Mouse (Mus musculus): ENCODE results near the gene Gpr34. TPM values are rescaled to one million over a fixed set of nuclear protein-coding genes. Genes with fewer than 3 reads are reported as not detected.

Gene Gpr34
- polyA plus RNA-seq, 1 experiment from 2014 or later = 2.1 TPM

DNA sequence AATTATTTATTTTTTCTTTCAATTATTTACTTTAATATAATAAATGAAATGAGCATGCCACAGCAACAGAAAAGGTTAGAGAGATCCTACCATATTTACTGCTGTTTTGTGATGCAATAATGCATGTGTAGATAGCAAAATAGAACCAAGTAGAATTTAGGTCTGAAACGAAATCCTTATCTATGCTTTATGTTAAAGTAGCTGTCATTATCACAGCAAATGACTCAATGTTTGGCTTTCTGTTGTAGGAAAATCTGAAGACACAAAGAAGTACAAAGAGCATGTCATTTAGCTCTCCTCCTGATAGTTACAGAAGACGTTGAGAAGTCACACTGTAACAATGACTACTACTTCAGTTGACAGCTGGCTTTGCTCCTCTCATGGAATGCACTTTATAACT lies 7.0 kb downstream of the Gpr34 start:
- 65% methylated on average over 2 of the region's 2 CpGs for WGBS
- Histone ChIP-seq H3K27me3 (no peaks in the 10 kb centered on the region), H3K9ac (no peak overlapping the region), H3K36me3 (no peaks in the 10 kb centered on the region), H3K4me3 (no peak overlapping the region), H3K27ac (no peak overlapping the region), H3K4me1 (no peaks in the 10 kb centered on the region), H3K9me3 (no peaks in the 10 kb centered on the region), H3K4me2 (replicated peaks) (no peak overlapping the region)
- ATAC-seq (ENCODE audit: low FRiP score, low read depth) = no peak

DNA sequence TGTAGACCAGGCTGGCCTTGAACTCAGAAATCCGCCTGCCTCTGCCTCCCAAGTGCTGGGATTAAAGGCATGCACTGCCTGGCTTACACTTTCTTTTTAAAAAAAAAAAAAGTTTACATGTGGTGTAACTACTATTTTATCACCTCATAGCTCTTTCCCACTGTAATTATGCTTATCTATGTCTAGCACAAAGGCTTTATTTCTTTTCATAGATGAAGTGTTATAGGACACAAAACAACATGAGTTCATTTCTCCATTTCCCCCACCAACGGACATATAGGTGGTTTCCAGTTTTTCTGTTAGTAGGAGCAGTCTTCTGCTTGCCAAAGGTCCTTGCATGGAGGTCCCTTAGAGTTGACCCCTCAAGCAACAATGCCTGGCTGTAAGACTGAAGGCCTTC lies 20.0 kb downstream of the Gpr34 start:
- no peaks in the 10 kb centered on the region for H3K36me3 ChIP-seq
- H3K4me1 ChIP-seq = peaks cover 8% of the 10 kb centered on the region; the same call in 1 of the 2 replicates
- H3K9ac ChIP-seq = no peak overlapping the region
- no peak overlapping the region for H3K27ac ChIP-seq
- no peaks in the 10 kb centered on the region for H3K27me3 ChIP-seq
- WGBS = 83% methylated on average over 2 of the region's 2 CpGs
- no peaks in the 10 kb centered on the region for H3K9me3 ChIP-seq
- H3K4me2 ChIP-seq (replicated peaks) = no peak overlapping the region
- ATAC-seq (ENCODE audit: low FRiP score, low read depth) = no peak
- no peak overlapping the region for H3K4me3 ChIP-seq

DNA sequence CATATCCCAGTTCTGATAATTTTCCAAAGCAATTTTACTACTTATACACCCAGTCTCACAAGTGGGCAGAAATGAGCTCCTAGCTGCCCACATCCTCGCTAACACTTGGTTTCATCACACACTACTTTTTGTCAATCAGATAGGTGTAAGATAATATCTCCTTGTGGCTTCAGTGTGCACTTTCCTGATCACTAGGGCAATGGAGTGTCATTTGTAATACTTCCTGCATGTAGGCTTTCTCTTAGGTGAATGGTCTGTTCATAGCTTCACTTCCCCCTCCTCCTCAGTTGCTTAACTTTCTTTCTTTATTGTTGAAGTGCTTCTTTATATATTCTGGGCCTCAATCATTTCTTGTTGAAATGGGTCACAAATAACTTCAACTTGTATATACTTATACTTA lies 20.4 kb downstream of the Gpr34 start:
- ATAC-seq (ENCODE audit: low FRiP score, low read depth) = no peak
- H3K4me1 ChIP-seq = peaks cover 8% of the 10 kb centered on the region; the same call in 1 of the 2 replicates
- H3K4me2 ChIP-seq (replicated peaks) = no peak overlapping the region
- no peak overlapping the region for H3K4me3 ChIP-seq
- H3K9me3 ChIP-seq = no peaks in the 10 kb centered on the region
- no peak overlapping the region for H3K9ac ChIP-seq
- no peak overlapping the region for H3K27ac ChIP-seq
- 89% methylated on average over 1 of the region's 1 CpGs for WGBS
- H3K27me3 ChIP-seq = no peaks in the 10 kb centered on the region
- H3K36me3 ChIP-seq = no peaks in the 10 kb centered on the region

DNA sequence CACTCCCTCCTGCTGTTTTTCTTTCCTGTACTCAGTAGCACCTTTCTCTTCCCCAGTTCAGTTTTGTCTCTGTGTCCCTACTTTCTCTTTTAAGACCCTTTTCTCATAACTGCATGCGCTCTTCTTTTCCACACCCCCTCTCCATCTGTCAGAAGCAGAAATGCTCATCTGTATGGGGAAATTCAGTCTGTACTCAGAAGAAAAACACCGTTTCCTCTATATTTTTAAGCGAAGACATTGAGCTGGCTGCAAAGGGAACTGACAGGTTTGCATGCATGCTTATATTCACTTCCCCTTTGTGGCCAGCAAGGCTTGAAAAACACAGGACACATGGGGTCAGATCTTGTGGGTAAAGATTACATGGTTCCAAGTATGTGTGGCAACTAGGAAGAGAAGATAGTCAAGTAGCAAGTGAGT lies 23.1 kb downstream of the Gpr34 start:
- H3K9me3 ChIP-seq = no peaks in the 10 kb centered on the region
- 83% methylated on average over 3 of the region's 3 CpGs for WGBS
- H3K27me3 ChIP-seq = no peaks in the 10 kb centered on the region
- H3K4me3 ChIP-seq = no peak overlapping the region
- no peak overlapping the region for H3K9ac ChIP-seq
- no peaks in the 10 kb centered on the region for H3K36me3 ChIP-seq
- no peak overlapping the region for H3K27ac ChIP-seq
- ATAC-seq (ENCODE audit: low FRiP score, low read depth) = no peak
- peaks cover 8% of the 10 kb centered on the region; the same call in 1 of the 2 replicates for H3K4me1 ChIP-seq
- no peak overlapping the region for H3K4me2 ChIP-seq (replicated peaks)

DNA sequence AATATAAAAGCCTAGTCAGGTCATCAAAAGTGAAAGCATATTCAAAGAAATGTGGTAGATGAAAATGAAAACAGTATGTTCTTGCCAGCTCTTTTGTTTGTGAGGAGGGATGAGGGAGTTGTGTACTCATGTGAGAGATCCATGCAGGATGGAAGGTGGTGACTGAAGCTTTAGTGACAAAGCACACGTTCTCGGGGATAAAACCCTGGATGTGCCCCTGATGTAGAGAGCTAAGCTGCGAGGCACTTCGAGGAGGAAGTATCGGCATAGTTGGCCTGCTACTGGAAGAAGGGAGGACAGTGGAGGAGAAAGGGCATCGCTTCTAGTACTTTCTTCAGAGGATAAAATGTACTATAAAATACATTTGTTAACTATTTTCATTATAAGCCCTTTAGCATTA lies 24.0 kb downstream of the Gpr34 start:
- no peak for ATAC-seq (ENCODE audit: low FRiP score, low read depth)
- Histone ChIP-seq H3K27me3 (no peaks in the 10 kb centered on the region), H3K4me3 (no peak overlapping the region), H3K27ac (0 out of 2 replicates have a peak overlapping the region, but pooled peaks have one; percentile 15), H3K36me3 (no peaks in the 10 kb centered on the region), H3K4me1 (peaks cover 8% of the 10 kb centered on the region; the same call in 1 of the 2 replicates), H3K9ac (no peak overlapping the region), H3K4me2 (replicated peaks) (no peak overlapping the region), H3K9me3 (no peaks in the 10 kb centered on the region)
- WGBS = 71% methylated on average over 6 of the region's 6 CpGs

DNA sequence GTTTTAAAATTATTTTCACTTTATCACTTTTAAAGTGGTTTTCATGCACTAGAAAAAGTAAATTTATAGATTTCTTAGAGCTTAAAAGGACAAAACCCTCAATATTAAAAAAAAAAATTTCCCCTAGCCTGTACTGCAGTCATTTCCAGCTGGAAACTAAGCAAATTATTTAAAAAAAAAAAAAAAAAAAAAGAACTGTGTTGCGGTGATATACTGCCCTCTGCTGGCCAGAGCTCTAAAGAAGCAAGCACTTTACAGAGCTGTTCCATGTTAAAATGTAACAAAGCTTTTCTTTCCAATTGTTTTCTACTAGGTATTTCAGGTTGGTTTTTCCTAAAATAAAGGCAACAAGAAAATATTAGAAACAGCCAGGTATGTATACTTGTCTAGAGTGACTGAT lies 24.8 kb downstream of the Gpr34 start:
- Histone ChIP-seq H3K4me3 (no peak overlapping the region), H3K4me1 (peaks cover 8% of the 10 kb centered on the region; the same call in 1 of the 2 replicates), H3K9me3 (no peaks in the 10 kb centered on the region), H3K36me3 (no peaks in the 10 kb centered on the region), H3K9ac (no peak overlapping the region), H3K27ac (no peak overlapping the region), H3K4me2 (replicated peaks) (no peak overlapping the region), H3K27me3 (no peaks in the 10 kb centered on the region)
- WGBS = 21% methylated on average over 1 of the region's 1 CpGs
- ATAC-seq (ENCODE audit: low FRiP score, low read depth) = no peak

DNA sequence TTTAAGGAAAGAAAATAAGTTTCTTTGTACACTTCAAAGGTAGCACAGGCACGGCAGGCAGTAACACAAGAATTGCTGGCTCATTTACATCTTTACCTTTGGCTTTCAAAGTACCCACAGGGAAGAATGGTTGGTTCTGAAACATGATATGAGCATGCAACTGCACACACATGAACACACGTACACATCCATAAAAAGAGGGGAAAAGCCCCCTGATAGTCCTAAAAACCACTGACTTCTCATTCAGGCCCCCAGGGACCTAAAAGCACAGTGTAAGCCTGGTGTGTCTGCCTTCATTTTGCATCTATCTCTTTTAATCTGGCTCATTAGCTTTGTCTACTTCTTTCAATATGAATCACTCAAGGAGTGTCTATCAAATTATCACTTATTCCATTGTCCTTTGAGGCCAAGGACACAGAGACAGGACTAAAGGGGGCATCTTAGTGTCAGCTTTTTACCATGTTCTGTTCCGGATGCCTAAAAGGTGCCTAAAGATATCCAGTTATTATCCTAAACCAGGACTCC lies 26.8 kb downstream of the Gpr34 start:
- Histone ChIP-seq H3K9ac (no peak overlapping the region), H3K36me3 (no peaks in the 10 kb centered on the region), H3K27ac (no peak overlapping the region), H3K4me3 (no peak overlapping the region), H3K9me3 (no peaks in the 10 kb centered on the region), H3K4me1 (peaks cover 8% of the 10 kb centered on the region; the same call in 1 of the 2 replicates), H3K4me2 (replicated peaks) (no peak overlapping the region), H3K27me3 (no peaks in the 10 kb centered on the region)
- ATAC-seq (ENCODE audit: low FRiP score, low read depth) = no peak
- WGBS = 67% methylated on average over 3 of the region's 3 CpGs

DNA sequence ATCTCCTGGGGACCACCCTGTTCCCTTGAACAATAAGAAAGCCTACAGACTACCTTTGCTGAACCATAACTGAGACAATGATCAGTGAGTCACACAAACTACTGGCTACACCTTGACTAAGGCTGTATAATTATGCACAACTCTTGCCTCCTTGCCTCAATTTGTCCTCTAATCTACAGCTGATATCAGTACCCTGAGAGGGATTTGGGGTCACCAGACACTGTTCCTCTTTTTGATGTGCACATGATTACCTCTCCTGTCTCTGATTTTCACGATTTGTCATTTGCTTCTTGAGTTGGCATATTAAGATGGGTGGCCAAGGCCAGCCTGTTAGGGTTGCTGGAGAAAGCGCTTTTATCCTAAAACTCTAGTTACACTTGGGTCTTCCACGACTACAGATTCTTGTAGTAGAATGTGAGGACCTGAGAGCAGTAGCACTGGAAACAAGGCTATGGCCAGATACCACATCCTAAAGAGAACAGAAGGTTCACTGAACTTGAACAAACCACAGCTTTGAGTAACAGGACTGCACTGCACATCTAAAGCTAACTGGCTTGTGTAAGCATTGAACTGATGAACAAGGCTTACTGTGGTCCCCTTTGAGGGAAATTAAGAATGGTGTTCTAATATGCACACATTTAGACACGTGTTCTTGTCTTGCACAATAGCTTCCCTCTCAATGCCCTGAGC lies 27.5 kb downstream of the Gpr34 start:
- H3K9ac ChIP-seq = no peak overlapping the region
- no peaks in the 10 kb centered on the region for H3K9me3 ChIP-seq
- no peak overlapping the region for H3K4me2 ChIP-seq (replicated peaks)
- no peak for ATAC-seq (ENCODE audit: low FRiP score, low read depth)
- H3K36me3 ChIP-seq = no peaks in the 10 kb centered on the region
- peaks cover 8% of the 10 kb centered on the region; the same call in 1 of the 2 replicates for H3K4me1 ChIP-seq
- 69% methylated on average over 4 of the region's 4 CpGs for WGBS
- H3K4me3 ChIP-seq = no peak overlapping the region
- H3K27me3 ChIP-seq = no peaks in the 10 kb centered on the region
- H3K27ac ChIP-seq = no peak overlapping the region

DNA sequence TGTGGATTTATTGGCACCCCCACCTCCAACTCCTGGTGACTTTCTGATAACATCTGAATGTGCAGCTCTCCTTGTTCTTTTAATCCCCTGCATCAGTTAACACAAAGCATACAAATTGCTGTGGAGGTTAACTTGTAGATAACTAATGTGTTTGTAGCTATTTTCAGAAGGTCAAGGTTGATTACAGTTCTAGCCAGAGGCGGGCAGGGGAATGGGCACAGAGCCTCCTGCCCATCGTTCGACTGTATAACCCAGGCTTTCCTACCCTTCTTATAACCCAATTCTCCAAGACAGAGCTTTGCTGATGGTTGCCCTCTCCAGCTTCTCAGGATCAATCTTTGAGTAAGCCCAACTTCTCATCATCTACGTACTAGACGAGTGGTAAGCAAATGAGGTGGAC lies 29.2 kb downstream of the Gpr34 start, which contains the start of gene Gpr82:
Gene Gpr82 (plus strand): TSS at position 301 of the 400 bp plus-strand sequence.
- Histone ChIP-seq H3K4me1 (no peaks in the 10 kb centered on the region), H3K4me2 (replicated peaks) (no peak within 1 kb of the TSS), H3K4me3 (no peak within 1 kb of the TSS), H3K36me3 (no peaks in the 10 kb centered on the region), H3K27ac (no peak within 1 kb of the TSS), H3K9me3 (no peaks in the 10 kb centered on the region), H3K9ac (no peak within 1 kb of the TSS), H3K27me3 (no peaks in the 10 kb centered on the region)
- 86% methylated on average over 5 of the region's 5 CpGs for WGBS
- no peak for ATAC-seq (ENCODE audit: low FRiP score, low read depth)

DNA sequence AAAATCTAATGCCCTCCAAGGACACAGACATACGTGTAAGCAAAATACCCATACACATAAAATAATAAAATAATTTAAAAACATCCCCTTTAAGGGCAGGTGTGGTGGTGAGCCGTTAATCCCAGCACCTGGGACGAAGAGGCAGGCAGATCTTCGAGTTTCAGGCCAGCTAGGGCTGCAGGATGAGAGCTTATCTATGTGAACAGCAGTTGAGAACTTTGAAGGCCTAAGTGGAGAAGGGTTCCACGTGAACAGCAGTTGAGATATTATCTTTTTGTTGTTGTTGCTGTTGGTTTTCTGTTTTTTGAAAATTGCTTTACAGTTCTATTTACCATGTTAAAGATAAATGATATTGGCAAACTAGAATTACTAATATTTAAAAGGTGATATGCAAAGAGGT lies 37.0 kb downstream of the Gpr34 start:
- no peak overlapping the region for H3K9ac ChIP-seq
- H3K4me3 ChIP-seq = no peak overlapping the region
- no peak for ATAC-seq (ENCODE audit: low FRiP score, low read depth)
- no peaks in the 10 kb centered on the region for H3K9me3 ChIP-seq
- WGBS = 81% methylated on average over 5 of the region's 5 CpGs
- H3K27me3 ChIP-seq = no peaks in the 10 kb centered on the region
- H3K36me3 ChIP-seq = no peaks in the 10 kb centered on the region
- no peak overlapping the region for H3K4me2 ChIP-seq (replicated peaks)
- no peaks in the 10 kb centered on the region for H3K4me1 ChIP-seq
- no peak overlapping the region for H3K27ac ChIP-seq

DNA sequence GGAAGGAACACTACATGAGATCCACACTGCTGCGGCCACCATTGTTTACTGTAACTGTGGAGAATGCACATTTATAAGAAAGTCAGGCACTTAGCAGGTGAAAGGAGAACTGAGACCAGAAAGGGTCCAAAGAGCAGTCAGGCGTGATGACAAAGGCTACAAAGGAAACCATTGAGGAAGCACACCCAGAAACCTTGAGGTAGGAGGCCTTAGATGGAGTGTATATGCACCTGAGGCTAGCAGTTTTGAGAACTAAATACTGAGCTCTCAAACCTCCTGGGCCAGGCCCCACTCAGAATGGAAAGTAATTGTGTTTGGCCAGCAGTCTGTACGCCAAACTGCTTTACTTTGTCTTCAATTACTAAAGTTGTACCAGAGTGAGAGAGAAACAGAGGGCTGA lies 38.5 kb downstream of the Gpr34 start:
- no peak overlapping the region for H3K9ac ChIP-seq
- H3K36me3 ChIP-seq = no peaks in the 10 kb centered on the region
- no peaks in the 10 kb centered on the region for H3K27me3 ChIP-seq
- H3K4me1 ChIP-seq = no peaks in the 10 kb centered on the region
- 88% methylated on average over 3 of the region's 3 CpGs for WGBS
- no peak overlapping the region for H3K4me2 ChIP-seq (replicated peaks)
- no peak overlapping the region for H3K4me3 ChIP-seq
- H3K27ac ChIP-seq = no peak overlapping the region
- H3K9me3 ChIP-seq = no peaks in the 10 kb centered on the region
- no peak for ATAC-seq (ENCODE audit: low FRiP score, low read depth)

DNA sequence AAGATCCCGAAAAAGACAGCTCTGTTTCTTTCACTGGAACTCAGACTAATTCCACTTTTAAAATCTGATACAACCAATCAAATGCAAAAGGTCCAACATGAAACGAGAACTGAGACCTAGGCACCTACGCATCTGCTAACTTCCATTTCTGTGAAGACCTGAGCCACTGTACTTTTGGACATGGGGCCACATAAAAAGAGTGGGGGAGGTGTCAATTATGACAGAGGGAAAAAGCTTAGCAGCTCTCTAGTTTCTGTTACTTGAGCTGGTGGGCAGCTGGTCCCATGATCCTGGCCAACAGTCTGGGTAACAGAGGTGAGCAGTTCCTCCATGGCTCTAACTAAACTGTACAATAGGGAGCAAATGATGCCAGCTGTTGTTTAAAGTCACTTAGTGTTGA lies 41.1 kb downstream of the Gpr34 start:
- no peak overlapping the region for H3K27ac ChIP-seq
- H3K36me3 ChIP-seq = no peaks in the 10 kb centered on the region
- no peaks in the 10 kb centered on the region for H3K27me3 ChIP-seq
- H3K9me3 ChIP-seq = no peaks in the 10 kb centered on the region
- no peaks in the 10 kb centered on the region for H3K4me1 ChIP-seq
- WGBS = 87% methylated on average over 3 of the region's 3 CpGs
- no peak overlapping the region for H3K4me2 ChIP-seq (replicated peaks)
- H3K9ac ChIP-seq = no peak overlapping the region
- ATAC-seq (ENCODE audit: low FRiP score, low read depth) = no peak
- H3K4me3 ChIP-seq = no peak overlapping the region

DNA sequence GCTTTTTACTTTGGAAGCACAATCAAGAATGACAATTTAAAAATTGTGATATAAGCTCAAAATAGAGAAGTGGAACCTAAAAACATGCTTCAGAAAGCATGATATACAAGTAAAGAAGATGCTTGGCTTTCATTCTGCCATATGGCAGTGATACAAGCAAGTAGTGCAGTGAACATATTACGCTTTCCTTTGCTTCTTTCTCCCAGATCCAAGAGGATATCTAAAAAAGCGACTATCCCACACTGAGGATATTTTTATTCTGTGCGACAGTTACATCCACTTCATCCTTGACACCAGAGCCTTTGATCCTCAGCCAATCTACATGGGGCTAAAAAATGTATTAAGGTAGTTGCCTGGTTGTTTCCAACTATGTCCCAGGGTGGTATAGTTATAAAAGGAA lies 49.9 kb downstream of the Gpr34 start:
- H3K4me2 ChIP-seq (replicated peaks) = no peak overlapping the region
- H3K4me1 ChIP-seq = no peaks in the 10 kb centered on the region
- no peak overlapping the region for H3K27ac ChIP-seq
- WGBS = 85% methylated on average over 3 of the region's 3 CpGs
- no peak overlapping the region for H3K9ac ChIP-seq
- peaks cover 2% of the 10 kb centered on the region; the same call in 1 of the 2 replicates for H3K27me3 ChIP-seq
- no peaks in the 10 kb centered on the region for H3K9me3 ChIP-seq
- ATAC-seq (ENCODE audit: low FRiP score, low read depth) = no peak
- H3K4me3 ChIP-seq = no peak overlapping the region
- no peaks in the 10 kb centered on the region for H3K36me3 ChIP-seq

Data from limb, embryonic 13.5 days (tissue).